Mouse (Mus musculus) bone marrow macrophage, adult 2 months (primary cell): ENCODE measurements around the gene Rnf157. TPM values are rescaled to one million over a fixed set of nuclear protein-coding genes. Genes with fewer than 3 reads are reported as not detected.

Experiments
- H3K27ac ChIP-seq: 2 replicates; pipeline ENCODE4 v1.5.1; 2012; ENCODE audit warnings: low read depth, low read length; ENCODE audit not compliant: insufficient read depth
- H3K4me1 ChIP-seq: 2 replicates; pipeline ENCODE4 v1.6.1; 2012; ENCODE audit warnings: low read length; ENCODE audit not compliant: control insufficient read depth, insufficient read depth
- H3K4me3 ChIP-seq: 2 replicates; pipeline ENCODE4 v1.5.1; 2012; ENCODE audit warnings: mild to moderate bottlenecking, low read length, moderate library complexity; ENCODE audit not compliant: insufficient read depth
- CTCF ChIP-seq: IDR thresholded peaks from 2 replicates; pipeline ENCODE4 v1.5.1; 2012; ENCODE audit warnings: low read depth, mild to moderate bottlenecking, low read length, moderate library complexity
- POLR2A ChIP-seq: IDR thresholded peaks from 2 replicates; pipeline ENCODE4 v1.6.1; 2012; ENCODE audit warnings: mild to moderate bottlenecking, low read depth, low read length, borderline replicate concordance
- polyA plus RNA-seq: library from polyadenylated mRNA; stranded (reverse); fragments of >200 nt; gene quantifications from 2 replicates; pipeline ENCODE4 v1.2.4, GENCODE M21; 2012; ENCODE audit not compliant: missing spikeins, insufficient read depth, insufficient read length

Gene Rnf157
- polyA plus RNA-seq, 1 experiment: 12.4 TPM

DNA sequence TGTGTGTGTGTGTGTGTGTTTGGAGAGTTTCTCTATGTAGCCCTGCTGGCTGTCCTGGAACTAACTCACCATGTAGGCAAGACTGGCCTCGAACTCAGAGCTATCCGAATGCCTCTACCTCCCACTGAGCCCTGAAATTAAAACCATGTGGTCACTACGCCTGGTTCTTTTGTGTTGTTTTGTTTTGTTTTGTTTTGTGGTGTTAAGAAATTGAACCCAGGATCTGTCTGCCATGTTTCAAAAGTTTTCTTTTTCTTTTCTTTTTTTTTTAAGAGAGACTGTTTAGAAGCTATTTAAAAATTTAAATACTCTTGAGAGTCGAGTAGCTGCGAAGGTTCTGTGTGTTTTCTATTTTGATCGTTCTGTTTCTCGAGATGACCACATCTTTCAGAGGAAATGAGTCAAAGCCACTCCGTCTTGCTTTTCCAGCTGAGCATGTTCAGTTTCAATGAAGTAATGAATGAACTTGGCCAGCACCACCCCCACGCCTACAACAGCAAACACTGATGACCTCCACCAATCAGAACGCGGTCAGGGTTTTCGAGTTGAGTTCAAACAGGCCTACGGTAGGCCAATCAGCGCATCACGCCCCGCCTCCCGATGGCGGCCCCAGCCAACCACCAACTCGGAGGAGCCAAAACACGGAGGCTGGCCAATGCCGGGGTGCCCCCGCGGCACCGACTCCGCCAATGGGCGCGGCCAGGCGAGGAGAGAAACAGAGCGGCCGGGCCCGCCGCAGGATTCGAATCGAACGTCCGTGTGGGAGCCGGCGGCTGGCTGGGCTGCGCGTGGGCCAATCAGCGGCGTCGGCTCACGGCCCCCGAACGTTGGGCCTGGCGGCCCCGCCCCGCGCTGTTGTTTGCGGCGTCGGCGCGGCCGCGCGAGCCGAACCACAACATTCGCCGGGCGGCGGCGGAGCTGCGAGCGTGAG, 20.8 kb upstream of the Rnf157 start, which contains the start of gene Ubald2:
Ubald2 (plus strand) TSS at position 739 of the 931 bp plus-strand sequence.
- TF ChIP-seq POLR2A (no peak), CTCF (no peak)
- peak within 1 kb of the TSS; percentile 86 for H3K27ac ChIP-seq
- H3K4me1 ChIP-seq: peaks cover 37% of the 10 kb centered on the region
- H3K4me3 ChIP-seq: peak within 1 kb of the TSS; percentile 93

DNA sequence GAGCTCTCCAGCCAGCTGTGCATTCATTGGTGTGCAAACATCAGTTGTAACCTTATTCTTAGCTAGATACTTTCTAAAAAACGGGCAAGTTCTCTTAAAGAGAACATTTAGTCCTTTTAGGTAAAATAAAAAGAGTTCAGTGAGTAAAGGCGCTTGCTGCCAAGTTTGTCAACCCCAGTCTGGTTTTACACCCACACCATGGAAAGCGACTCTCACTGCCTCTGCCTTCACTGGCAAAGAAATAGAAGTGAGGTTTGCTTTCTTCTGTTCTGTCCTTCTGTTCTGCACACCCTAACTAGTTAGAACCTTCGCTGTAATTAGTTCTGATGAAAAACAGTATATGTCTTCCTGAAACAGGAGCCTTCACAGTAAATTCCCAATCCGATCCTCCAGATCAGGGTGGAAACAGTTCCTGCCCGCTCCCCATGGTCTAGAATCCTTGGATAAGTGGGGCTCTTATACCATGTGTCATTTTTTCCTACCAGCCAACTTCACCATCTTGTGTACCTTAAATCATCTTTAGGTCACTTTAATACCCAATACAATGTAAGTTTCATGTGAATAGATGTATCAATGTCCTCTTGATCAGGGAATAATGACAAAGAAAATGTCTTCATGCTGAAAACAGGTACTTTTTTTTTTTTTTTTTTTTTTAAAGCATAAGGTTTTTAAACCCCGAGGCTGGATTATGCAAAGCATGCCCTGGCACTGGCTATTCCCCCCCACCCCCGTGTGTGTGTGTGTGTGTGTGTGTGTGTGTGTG, 19.9 kb upstream of the Rnf157 start:
- Histone ChIP-seq H3K27ac (peak overlapping the region; percentile 69), H3K4me1 (peaks cover 39% of the 10 kb centered on the region), H3K4me3 (peak overlapping the region; percentile 43)
- TF ChIP-seq CTCF (no peak), POLR2A (no peak)

DNA sequence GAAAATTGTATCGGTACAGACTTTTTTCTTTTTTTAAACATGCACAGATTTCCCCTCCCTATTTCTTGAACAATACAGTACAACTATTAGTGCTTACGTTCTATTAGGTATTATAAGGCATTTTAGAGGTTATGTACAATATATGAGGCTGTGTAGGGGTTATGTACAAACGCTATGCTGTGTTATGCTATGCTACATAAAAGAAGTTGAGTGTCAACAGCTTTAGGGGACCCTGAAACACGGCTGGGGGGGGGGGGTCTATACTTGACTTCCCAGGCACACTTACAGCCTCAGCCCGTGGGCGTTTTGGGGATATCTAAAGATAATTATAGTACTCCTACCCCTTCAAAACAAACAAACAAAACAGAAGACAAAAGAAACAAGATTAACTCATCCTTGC, 19.3 kb upstream of the Rnf157 start:
- Histone ChIP-seq H3K27ac (no peak overlapping the region), H3K4me3 (no peak overlapping the region), H3K4me1 (peaks cover 39% of the 10 kb centered on the region)
- TF ChIP-seq POLR2A: no peak
- TF ChIP-seq CTCF: no peak

DNA sequence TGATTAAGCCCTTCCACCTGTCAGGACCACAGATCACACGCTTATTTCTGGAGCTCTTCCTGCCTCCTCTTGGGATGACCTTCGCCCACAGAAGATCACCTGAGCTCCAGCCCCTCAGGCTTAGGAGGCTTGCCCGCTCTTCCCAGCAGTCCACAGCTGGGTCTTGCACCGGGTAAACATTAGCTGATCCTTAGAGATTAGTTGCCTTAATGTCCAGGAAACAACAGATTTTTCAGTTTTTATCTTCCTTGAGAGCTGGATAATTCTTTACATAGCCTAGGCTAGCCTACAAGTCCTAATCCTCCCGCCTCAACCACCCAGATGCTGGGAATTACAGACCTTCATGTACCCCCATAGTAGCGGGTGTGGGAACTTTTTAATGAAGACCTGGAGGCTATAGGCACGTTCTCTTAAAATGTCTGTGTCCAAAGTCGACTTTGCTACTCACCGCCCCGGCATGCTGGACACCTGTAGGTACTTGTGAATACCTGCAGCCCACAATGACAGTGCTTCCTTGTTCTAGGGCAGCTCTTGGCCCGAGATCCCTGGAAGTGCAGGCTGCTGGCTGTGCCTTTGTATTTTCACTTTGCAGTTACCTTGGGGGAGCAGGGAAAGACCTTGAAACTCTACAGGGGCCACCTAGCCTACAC, 18.7 kb upstream of the Rnf157 start:
- Histone ChIP-seq H3K27ac (no peak overlapping the region), H3K4me3 (no peak overlapping the region), H3K4me1 (peaks cover 42% of the 10 kb centered on the region)
- TF ChIP-seq CTCF (no peak), POLR2A (no peak)

DNA sequence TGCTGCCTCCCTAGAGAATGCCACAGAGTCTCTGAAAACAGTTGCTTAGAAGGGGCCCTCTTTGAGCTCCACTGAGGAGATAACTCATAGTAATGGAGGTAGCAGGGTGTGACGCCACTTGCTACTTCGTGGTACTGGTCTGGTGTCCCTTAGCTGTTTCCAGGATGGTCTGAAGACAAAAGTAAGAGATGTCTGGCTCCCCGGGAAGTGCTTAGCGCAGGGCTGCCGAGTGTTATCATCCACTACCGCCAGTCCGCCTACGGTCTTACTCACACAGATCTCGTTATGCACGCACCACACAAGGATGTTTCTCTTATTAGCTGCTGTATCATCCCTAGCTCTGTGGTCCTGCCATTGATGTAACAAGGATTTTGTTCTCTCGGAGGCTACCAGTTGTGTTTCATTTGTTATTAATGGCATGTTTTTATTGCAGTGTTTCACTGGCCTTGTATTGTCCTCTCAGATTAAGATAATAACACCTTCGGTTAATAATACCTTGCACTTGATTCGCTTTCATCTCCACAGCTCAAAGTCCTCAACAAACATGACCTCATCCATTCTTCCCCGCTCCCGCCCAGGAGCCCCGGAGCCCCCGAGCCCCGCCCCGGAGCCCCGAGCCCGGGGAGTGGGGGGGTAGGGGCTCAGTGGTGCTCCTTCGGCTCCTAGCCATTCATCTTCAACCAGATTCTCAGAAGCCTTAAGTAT, 18.0 kb upstream of the Rnf157 start:
- no peak overlapping the region for H3K4me3 ChIP-seq
- H3K27ac ChIP-seq: no peak overlapping the region
- H3K4me1 ChIP-seq: peaks cover 36% of the 10 kb centered on the region
- TF ChIP-seq POLR2A: no peak
- no peak for TF ChIP-seq CTCF

DNA sequence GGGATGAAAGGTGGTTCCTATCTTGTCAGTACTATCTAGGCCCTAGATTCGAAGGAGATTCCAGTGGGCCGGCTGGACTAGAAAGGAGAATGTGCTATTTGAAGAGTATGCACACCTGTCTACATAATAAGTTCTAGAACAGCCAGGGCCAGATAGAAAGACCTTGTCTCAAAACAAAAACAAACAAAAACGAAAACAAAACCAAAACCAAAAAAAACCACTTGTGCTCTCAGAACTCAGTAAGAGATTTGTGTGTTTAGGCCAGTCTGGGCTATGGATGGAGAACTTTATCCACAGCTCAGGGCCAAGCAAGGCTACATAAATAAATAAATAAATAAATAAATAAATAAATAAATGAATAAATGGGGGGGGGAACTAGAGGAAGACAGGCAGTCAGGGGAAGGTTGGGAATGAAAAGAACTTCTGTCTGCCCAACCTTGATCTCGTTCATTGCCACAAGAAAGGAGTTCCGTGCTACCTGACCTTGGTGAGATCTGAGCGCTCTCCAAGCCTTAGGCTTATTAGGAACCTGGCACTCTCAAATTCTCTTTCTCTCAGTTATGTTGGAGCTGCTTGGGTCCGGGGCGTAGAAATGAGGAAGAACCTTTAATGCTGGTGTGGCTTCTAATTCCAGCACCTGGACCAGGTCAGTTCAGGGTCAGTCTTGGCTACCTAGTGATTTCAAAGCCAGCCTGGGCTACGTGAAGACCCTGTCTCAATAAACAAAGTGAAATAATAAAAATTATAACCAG, 17.2 kb upstream of the Rnf157 start:
- TF ChIP-seq CTCF: no peak
- no peak for TF ChIP-seq POLR2A
- Histone ChIP-seq H3K4me1 (peaks cover 35% of the 10 kb centered on the region), H3K4me3 (no peak overlapping the region), H3K27ac (no peak overlapping the region)

DNA sequence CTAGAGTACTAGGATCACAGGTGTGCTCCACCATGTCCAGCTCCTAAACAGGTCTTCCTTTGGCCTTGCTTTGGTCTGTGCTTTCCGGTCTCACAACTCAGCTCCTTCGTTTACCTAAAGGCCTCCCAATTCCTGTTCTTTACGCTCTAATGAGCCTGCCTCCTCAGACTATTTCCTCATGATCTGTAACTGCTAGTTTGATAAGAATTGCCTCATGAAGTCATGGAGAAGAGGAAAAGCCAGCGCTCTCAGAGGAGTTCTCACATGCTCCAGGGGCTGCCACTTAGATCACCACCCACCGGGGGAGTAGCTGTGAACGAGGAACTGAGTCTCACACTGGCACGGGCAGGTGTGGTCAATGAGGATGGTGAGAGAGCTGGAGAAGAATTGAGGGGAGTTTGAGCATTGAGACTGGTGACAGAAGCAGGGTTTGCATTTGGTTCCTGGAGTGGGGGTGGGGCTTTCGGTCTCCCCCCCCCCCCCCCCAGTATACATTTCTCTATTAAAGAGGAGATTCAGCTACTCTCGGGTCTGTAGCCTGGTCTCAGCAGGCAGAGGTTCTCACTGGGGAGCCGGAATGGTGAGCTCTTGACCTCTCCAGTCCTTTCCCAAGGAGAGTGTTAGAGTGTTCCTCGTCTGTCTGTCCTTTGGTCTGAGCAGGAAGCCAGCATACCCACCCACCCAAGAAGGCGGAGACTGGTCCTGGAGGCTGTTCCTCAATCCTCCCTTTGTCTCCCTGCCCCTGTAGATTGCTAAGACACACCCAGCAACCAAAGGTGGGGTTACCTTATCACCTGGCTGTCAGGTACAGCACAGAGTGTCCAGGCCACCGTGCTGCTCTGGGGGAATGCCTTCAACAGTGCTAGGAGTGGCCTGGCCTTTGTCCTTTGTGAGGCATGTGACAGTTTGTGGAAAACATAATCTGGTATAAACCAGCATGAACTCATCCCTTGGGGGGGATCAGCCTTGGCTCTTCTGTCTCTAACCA, 16.3 kb upstream of the Rnf157 start:
- TF ChIP-seq POLR2A (no peak), CTCF (no peak)
- H3K4me1 ChIP-seq: peaks cover 40% of the 10 kb centered on the region
- H3K4me3 ChIP-seq: no peak overlapping the region
- no peak overlapping the region for H3K27ac ChIP-seq
